Mouse (Mus musculus) C2C12 (cell line): Measurements from ENCODE around the gene Grin2a.

Experiments used
- CEBPB ChIP-seq: IDR thresholded peaks from one replicate; pipeline ENCODE4 v1.6.1; 2011; ENCODE audit warnings: low read depth, mild to moderate bottlenecking, control low read depth, moderate library complexity
- CTCF ChIP-seq: IDR thresholded peaks from one replicate; pipeline ENCODE4 v1.5.1; 2011; ENCODE audit not compliant: control insufficient read depth, insufficient read depth, insufficient read length
- FOSL1 ChIP-seq: IDR thresholded peaks from one replicate; pipeline ENCODE4 v1.8.0; 2011; ENCODE audit warnings: mild to moderate bottlenecking, low read length; ENCODE audit not compliant: poor library complexity, insufficient read depth, severe bottlenecking
- MAX ChIP-seq: IDR thresholded peaks from one replicate; pipeline ENCODE4 v1.6.1; 2011; ENCODE audit warnings: mild to moderate bottlenecking, control low read depth
- MYOD1 ChIP-seq: IDR thresholded peaks from one replicate; pipeline ENCODE4 v1.6.1; 2011; ENCODE audit warnings: low read depth; ENCODE audit not compliant: control insufficient read depth, insufficient read length
- MYOG ChIP-seq: IDR thresholded peaks from one replicate; pipeline ENCODE4 v1.6.1; 2011; ENCODE audit not compliant: control insufficient read depth, insufficient read length; ENCODE audit errors: extremely low read depth
- USF1 ChIP-seq: IDR thresholded peaks from one replicate; pipeline ENCODE4 v1.6.1; 2011; ENCODE audit warnings: low read depth, mild to moderate bottlenecking, control low read depth, moderate library complexity

GRCm38 (mm10) chr16:9760347-9760746, 235.0 kb downstream of the Grin2a start:
- TF ChIP-seq FOSL1, result no peak
- no peak for TF ChIP-seq MAX
- TF ChIP-seq CTCF, result no peak
- no peak for TF ChIP-seq USF1
- TF ChIP-seq MYOG, result no peak
- no peak for TF ChIP-seq MYOD1
- TF ChIP-seq CEBPB, result no peak
